Mouse (Mus musculus) G1E (cell line): ENCODE data around the gene 9430038I01Rik.

Experiments
- CTCF ChIP-seq: IDR thresholded peaks from 2 replicates; pipeline ENCODE4 v1.5.1; 2012; ENCODE audit warnings: low read depth, low read length, inconsistent platforms, mixed read lengths
- GATA1 ChIP-seq: IDR thresholded peaks from 2 replicates; pipeline ENCODE4 v1.6.1; 2012; ENCODE audit warnings: borderline replicate concordance, low read length, inconsistent platforms, mixed read lengths
- GATA2 ChIP-seq: IDR thresholded peaks from 2 replicates; pipeline ENCODE4 v1.6.1; 2012; ENCODE audit warnings: low read depth, low read length, inconsistent platforms, borderline replicate concordance
- POLR2AphosphoS5 ChIP-seq: IDR thresholded peaks from 2 replicates; pipeline ENCODE4 v1.6.1; 2012; ENCODE audit warnings: low read depth, low read length, inconsistent platforms; ENCODE audit not compliant: insufficient replicate concordance
- TAL1 ChIP-seq: conservative IDR thresholded peaks from 2 replicates; pipeline ENCODE4 v1.6.1; 2012; ENCODE audit warnings: low read depth, low read length, inconsistent platforms, mixed read lengths

- TF ChIP-seq CTCF (no peak), GATA1 (no peak), POLR2AphosphoS5 (no peak), TAL1 (no peak), GATA2 (no peak)
Measured at GRCm38 (mm10) chr7:137370175-137370574, 40.4 kb downstream of the 9430038I01Rik start.
